Mouse (Mus musculus): ENCODE data around the gene Slc22a5. TPM values are rescaled to one million over a fixed set of nuclear protein-coding genes. Genes with fewer than 3 reads are reported as not detected.

The Slc22a5 gene
- polyA plus RNA-seq, 1 experiment from 2014 or later = 7.3 TPM

DNA sequence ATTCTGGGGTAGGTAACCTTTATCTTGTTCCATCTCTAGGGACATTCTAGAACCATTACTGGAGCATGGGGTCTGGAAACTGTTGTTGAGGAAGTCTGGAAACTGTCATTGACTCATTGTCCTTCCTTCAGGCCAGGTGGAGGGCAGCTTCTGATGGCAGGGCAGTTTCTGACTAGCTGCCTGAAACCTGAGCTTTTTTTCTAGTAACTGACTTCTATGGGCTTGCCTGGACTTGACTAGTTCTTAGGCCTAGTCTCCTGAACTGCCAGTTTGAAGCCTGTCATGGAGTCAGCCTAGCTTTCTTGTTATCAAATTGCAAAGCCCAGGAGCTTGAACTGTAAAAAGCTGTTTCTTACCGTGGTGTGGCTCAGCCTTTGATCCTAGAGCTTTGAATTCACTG lies 9.5 kb upstream of the Slc22a5 start:
- no peak overlapping the region for H3K9ac ChIP-seq (replicated peaks; ENCODE audit: low read depth)
- no peaks in the 10 kb centered on the region for H3K9me3 ChIP-seq (ENCODE audit: low read length)
- TF ChIP-seq CTCF (IDR thresholded peaks at IDR 0.05) (no peak), EP300 (IDR thresholded peaks at IDR 0.05) (no peak)
- ATAC-seq (no peak), DNase-seq (ENCODE audit: low spot score) (no peak)
- H3K36me3 ChIP-seq (ENCODE audit: insufficient read depth, low read length) = no peaks in the 10 kb centered on the region
- peaks cover 17% of the 10 kb centered on the region; the same call in 1 of the 2 replicates for H3K4me1 ChIP-seq (ENCODE audit: insufficient read depth, low read depth, low read length)
- H3K4me3 ChIP-seq (ENCODE audit: low read depth, low read length) = no peak overlapping the region
- 34% methylated on average over 1 of the region's 1 CpGs for WGBS
- H3K4me2 ChIP-seq (replicated peaks; ENCODE audit: low read depth, low read length) = no peak overlapping the region
- H3K27ac ChIP-seq (ENCODE audit: low read length) = no peak overlapping the region
- H3K27me3 ChIP-seq (replicated peaks; ENCODE audit: insufficient read depth, low read length) = no peaks in the 10 kb centered on the region

DNA sequence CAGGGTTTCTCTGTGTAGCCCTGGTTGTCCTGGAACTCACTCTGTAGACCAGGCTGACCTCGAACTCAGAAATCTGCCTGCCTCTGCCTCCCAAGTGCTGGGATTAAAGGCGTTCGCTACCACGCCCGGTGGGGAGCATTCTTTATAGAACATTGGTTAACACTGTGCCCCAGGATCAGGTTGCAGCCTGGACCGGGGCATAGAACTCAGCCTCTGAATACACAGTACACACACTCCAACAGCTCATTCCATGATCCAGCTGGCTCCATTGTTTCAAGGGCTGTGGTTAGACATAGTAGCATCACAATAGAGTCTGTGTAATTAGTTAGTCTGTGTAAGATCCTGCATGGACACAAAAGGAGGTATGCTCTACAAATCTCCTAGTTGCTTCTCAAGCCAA lies 8.5 kb upstream of the Slc22a5 start:
- no peak for DNase-seq (ENCODE audit: low spot score)
- H3K27me3 ChIP-seq (replicated peaks; ENCODE audit: insufficient read depth, low read length) = no peaks in the 10 kb centered on the region
- H3K36me3 ChIP-seq (ENCODE audit: insufficient read depth, low read length) = no peaks in the 10 kb centered on the region
- H3K9me3 ChIP-seq (ENCODE audit: low read length) = no peaks in the 10 kb centered on the region
- no peak for ATAC-seq
- peaks cover 17% of the 10 kb centered on the region; the same call in 1 of the 2 replicates for H3K4me1 ChIP-seq (ENCODE audit: insufficient read depth, low read depth, low read length)
- no peak overlapping the region for H3K4me3 ChIP-seq (ENCODE audit: low read depth, low read length)
- no peak overlapping the region for H3K4me2 ChIP-seq (replicated peaks; ENCODE audit: low read depth, low read length)
- TF ChIP-seq EP300 (IDR thresholded peaks at IDR 0.05) = no peak
- TF ChIP-seq CTCF (IDR thresholded peaks at IDR 0.05) = no peak
- H3K27ac ChIP-seq (ENCODE audit: low read length) = no peak overlapping the region
- no peak overlapping the region for H3K9ac ChIP-seq (replicated peaks; ENCODE audit: low read depth)
- WGBS = 95% methylated on average over 6 of the region's 6 CpGs

DNA sequence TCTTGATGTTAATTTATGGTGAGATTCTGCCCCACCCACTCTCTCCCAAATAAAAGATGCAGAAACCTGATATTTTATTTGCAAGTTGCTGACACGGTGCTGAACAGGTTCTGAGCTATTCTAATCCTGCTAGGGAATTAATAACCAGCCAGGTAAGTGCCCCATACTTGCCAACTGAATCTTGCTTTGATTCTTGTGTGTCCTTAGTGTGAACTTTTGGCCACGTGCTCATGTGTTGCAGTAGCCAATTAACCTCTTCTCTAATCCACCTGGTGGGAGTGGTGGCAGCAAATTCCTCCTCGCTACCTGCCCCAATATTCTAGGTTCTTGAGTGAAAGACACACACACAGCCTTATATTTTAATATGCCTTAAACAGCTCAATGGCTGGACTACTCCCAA lies 7.5 kb upstream of the Slc22a5 start:
- Histone ChIP-seq H3K9me3 (ENCODE audit: low read length) (no peaks in the 10 kb centered on the region), H3K4me1 (ENCODE audit: insufficient read depth, low read depth, low read length) (peaks cover 12% of the 10 kb centered on the region; the same call in 1 of the 2 replicates), H3K27ac (ENCODE audit: low read length) (no peak overlapping the region), H3K9ac (replicated peaks; ENCODE audit: low read depth) (no peak overlapping the region), H3K36me3 (ENCODE audit: insufficient read depth, low read length) (no peaks in the 10 kb centered on the region), H3K4me2 (replicated peaks; ENCODE audit: low read depth, low read length) (no peak overlapping the region), H3K4me3 (ENCODE audit: low read depth, low read length) (no peak overlapping the region), H3K27me3 (replicated peaks; ENCODE audit: insufficient read depth, low read length) (no peaks in the 10 kb centered on the region)
- DNase-seq (ENCODE audit: low spot score) = no peak
- ATAC-seq = no peak
- TF ChIP-seq CTCF (IDR thresholded peaks at IDR 0.05) (no peak), EP300 (IDR thresholded peaks at IDR 0.05) (no peak)
- 41% methylated on average over 3 of the region's 3 CpGs for WGBS

DNA sequence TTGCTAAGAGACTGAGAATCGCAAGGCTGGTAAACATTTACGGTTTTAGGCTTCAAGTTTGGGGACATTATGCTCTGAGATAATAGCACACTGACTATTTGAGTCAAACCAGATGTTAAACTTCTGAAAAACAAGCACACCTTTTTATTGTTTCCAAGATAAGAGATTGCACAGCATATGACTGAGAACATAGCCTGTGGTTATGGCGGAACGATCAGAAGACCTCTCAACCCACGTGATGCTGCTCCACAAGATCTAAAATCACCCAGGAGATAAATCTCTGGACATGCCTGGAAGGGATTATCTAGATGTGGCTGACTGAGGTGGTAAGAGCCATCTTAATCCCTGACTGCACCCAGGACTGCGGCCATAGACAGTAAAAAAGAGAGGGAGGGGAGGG lies 5.5 kb upstream of the Slc22a5 start:
- H3K9me3 ChIP-seq (ENCODE audit: low read length) = no peaks in the 10 kb centered on the region
- H3K4me3 ChIP-seq (ENCODE audit: low read depth, low read length) = no peak overlapping the region
- no peak for DNase-seq (ENCODE audit: low spot score)
- H3K27ac ChIP-seq (ENCODE audit: low read length) = no peak overlapping the region
- no peak for TF ChIP-seq EP300 (IDR thresholded peaks at IDR 0.05)
- no peak for TF ChIP-seq CTCF (IDR thresholded peaks at IDR 0.05)
- WGBS = 77% methylated on average over 6 of the region's 6 CpGs
- no peak overlapping the region for H3K4me2 ChIP-seq (replicated peaks; ENCODE audit: low read depth, low read length)
- H3K9ac ChIP-seq (replicated peaks; ENCODE audit: low read depth) = no peak overlapping the region
- no peaks in the 10 kb centered on the region for H3K27me3 ChIP-seq (replicated peaks; ENCODE audit: insufficient read depth, low read length)
- no peak for ATAC-seq
- no peaks in the 10 kb centered on the region for H3K4me1 ChIP-seq (ENCODE audit: insufficient read depth, low read depth, low read length)
- H3K36me3 ChIP-seq (ENCODE audit: insufficient read depth, low read length) = no peaks in the 10 kb centered on the region

DNA sequence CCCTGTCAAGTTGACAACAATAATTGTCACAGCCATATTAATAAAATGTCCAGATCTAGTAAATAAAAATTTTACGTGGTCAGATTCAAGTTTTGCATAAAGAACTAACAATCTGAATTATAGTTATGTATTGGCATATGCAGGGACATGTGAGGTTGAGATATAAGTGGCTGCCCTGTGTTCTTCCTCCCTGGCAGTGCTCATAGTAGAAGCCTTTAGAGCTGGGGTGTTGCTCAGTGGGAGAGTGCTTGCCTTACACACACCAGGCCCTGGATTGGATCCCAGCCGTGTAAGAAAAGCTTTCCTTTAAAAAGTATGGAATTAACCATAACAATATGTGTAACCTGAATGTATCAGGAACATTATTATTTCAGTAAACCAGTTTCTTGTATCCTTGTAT lies 2.0 kb upstream of the Slc22a5 start:
- no peak overlapping the region for H3K9ac ChIP-seq (replicated peaks; ENCODE audit: low read depth)
- DNase-seq (ENCODE audit: low spot score) (no peak), ATAC-seq (no peak)
- no peaks in the 10 kb centered on the region for H3K9me3 ChIP-seq (ENCODE audit: low read length)
- no peak overlapping the region for H3K4me3 ChIP-seq (ENCODE audit: low read depth, low read length)
- H3K27me3 ChIP-seq (replicated peaks; ENCODE audit: insufficient read depth, low read length) = no peaks in the 10 kb centered on the region
- peaks cover 6% of the 10 kb centered on the region; the same call in 1 of the 2 replicates for H3K4me1 ChIP-seq (ENCODE audit: insufficient read depth, low read depth, low read length)
- WGBS = 58% methylated on average over 2 of the region's 2 CpGs
- no peak for TF ChIP-seq CTCF (IDR thresholded peaks at IDR 0.05)
- no peak for TF ChIP-seq EP300 (IDR thresholded peaks at IDR 0.05)
- H3K36me3 ChIP-seq (ENCODE audit: insufficient read depth, low read length) = no peaks in the 10 kb centered on the region
- no peak overlapping the region for H3K27ac ChIP-seq (ENCODE audit: low read length)
- H3K4me2 ChIP-seq (replicated peaks; ENCODE audit: low read depth, low read length) = no peak overlapping the region

DNA sequence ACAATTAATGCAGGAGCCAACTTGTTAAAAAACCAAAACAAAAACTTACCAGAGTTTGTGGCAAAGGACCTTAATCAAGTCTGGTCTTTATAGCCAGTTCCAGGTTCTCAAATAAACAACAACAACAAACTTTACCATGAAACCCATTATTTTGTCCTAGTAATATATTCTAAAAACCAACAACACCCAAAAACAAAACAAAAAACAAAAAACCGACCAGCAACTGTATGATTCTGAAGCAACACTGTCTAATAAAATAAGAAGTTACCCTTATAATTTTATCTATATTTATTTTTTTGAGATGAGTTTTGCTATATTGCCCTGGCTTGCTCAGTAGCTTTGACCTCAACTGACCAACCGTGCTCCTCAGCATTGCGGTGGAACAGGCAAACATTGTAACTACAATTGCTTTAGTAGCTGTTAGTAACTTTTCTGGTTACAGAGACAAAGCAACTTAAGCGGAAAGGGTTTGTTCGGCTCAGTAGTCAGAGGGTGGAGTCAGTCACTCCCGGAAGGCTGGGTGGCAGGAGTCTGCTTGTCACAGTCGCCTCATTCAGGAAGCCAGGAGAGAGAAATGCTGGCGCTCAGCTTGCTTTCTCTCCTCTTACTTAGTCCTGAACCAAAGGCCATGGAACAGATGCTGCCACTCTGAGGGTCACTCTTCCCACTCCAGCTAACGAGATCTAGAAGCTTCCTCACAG lies 1.4 kb upstream of the Slc22a5 start:
- no peaks in the 10 kb centered on the region for H3K36me3 ChIP-seq (ENCODE audit: insufficient read depth, low read length)
- no peak overlapping the region for H3K4me3 ChIP-seq (ENCODE audit: low read depth, low read length)
- peaks cover 6% of the 10 kb centered on the region; the same call in 1 of the 2 replicates for H3K4me1 ChIP-seq (ENCODE audit: insufficient read depth, low read depth, low read length)
- H3K9me3 ChIP-seq (ENCODE audit: low read length) = no peaks in the 10 kb centered on the region
- DNase-seq (ENCODE audit: low spot score) (peak; percentile 64), ATAC-seq (no peak)
- TF ChIP-seq CTCF (IDR thresholded peaks at IDR 0.05) (no peak), EP300 (IDR thresholded peaks at IDR 0.05) (no peak)
- H3K27ac ChIP-seq (ENCODE audit: low read length) = no peak overlapping the region
- no peaks in the 10 kb centered on the region for H3K27me3 ChIP-seq (replicated peaks; ENCODE audit: insufficient read depth, low read length)
- WGBS = 38% methylated on average over 9 of the region's 9 CpGs
- H3K4me2 ChIP-seq (replicated peaks; ENCODE audit: low read depth, low read length) = no peak overlapping the region
- H3K9ac ChIP-seq (replicated peaks; ENCODE audit: low read depth) = no peak overlapping the region
